Mouse (Mus musculus) lung, postnatal 0 days (tissue): Measurements from ENCODE around the gene Ferd3l. TPM values are rescaled to one million over a fixed set of nuclear protein-coding genes. Genes with fewer than 3 reads are reported as not detected.
A peak's percentile ranks its signal among the peaks of the same experiment; 100 is the strongest.

Source experiments
- ATAC-seq: fragments of 200-750 bp; cut with Nextera tagmentation; 2 replicates; pipeline ENCODE4 v1.8.0; 2017; ENCODE audit warnings: moderate library complexity
- DNase-seq: peaks from one replicate; pipeline ENCODE4 v3.0.0-alpha.2; 2016; ENCODE audit warnings: low spot score
- H3K27ac ChIP-seq: fragments of 300-500 bp; sonication (generic); 2 replicates; pipeline ENCODE4 v1.5.1; 2014; ENCODE audit warnings: antibody characterized with exemption, mild to moderate bottlenecking, low read length, mixed read lengths
- H3K27me3 ChIP-seq: fragments of 300-500 bp; sonication (generic); replicated peaks from 2 replicates; pipeline ENCODE4 v1.6.1; 2014; ENCODE audit warnings: low read length, mixed read lengths; ENCODE audit not compliant: insufficient read depth
- H3K36me3 ChIP-seq: fragments of 300-500 bp; sonication (generic); 2 replicates; pipeline ENCODE4 v1.6.1; 2014; ENCODE audit warnings: low read length, mixed read lengths; ENCODE audit not compliant: insufficient read depth
- H3K4me1 ChIP-seq: fragments of 300-500 bp; sonication (generic); 2 replicates; pipeline ENCODE4 v1.6.1; 2014; ENCODE audit warnings: antibody characterized with exemption, low read depth, low read length, mixed read lengths; ENCODE audit not compliant: insufficient read depth
- H3K4me2 ChIP-seq: fragments of 300-500 bp; sonication (generic); replicated peaks from 2 replicates; pipeline ENCODE4 v1.6.1; 2014; ENCODE audit warnings: low read depth, mild to moderate bottlenecking, low read length, moderate library complexity, mixed read lengths
- H3K4me3 ChIP-seq: fragments of 300-500 bp; sonication (generic); 2 replicates; pipeline ENCODE4 v1.5.1; 2014; ENCODE audit warnings: low read depth, low read length
- H3K9ac ChIP-seq: fragments of 300-500 bp; sonication (generic); replicated peaks from 2 replicates; pipeline ENCODE4 v1.6.1; 2014; ENCODE audit warnings: low read depth, mild to moderate bottlenecking
- H3K9me3 ChIP-seq: fragments of 300-500 bp; sonication (generic); 2 replicates; pipeline ENCODE4 v1.6.1; 2016; ENCODE audit warnings: low read length, mixed read lengths
- CTCF ChIP-seq: IDR thresholded peaks from 2 replicates; pipeline ENCODE4 v1.5.1; 2016; ENCODE audit warnings: antibody characterized with exemption, mild to moderate bottlenecking
- EP300 ChIP-seq: IDR thresholded peaks from 2 replicates; pipeline ENCODE4 v1.6.1; 2016; ENCODE audit warnings: antibody characterized with exemption, mild to moderate bottlenecking, control low read depth
- WGBS: fragments of 180-500 bp; shearing (Covaris S2); extraction: QIAGEN DNeasy Blood & Tissue Kit; methylation state at CpG from one replicate; pipeline ENCODE4 v1.1.7; 2014; 5-methylcytosine and 5-hydroxymethylcytosine counted together
- polyA plus RNA-seq: library from polyadenylated mRNA; unstranded; fragments of >200 nt; fragmentation: Nextera tagmentation; extraction: Ambion mirVana; gene quantifications from 2 replicates; pipeline ENCODE4 v1.2.1, GENCODE M21; 2015

Ferd3l gene
- polyA plus RNA-seq, 1 experiment from 2014 or later: not detected

DNA sequence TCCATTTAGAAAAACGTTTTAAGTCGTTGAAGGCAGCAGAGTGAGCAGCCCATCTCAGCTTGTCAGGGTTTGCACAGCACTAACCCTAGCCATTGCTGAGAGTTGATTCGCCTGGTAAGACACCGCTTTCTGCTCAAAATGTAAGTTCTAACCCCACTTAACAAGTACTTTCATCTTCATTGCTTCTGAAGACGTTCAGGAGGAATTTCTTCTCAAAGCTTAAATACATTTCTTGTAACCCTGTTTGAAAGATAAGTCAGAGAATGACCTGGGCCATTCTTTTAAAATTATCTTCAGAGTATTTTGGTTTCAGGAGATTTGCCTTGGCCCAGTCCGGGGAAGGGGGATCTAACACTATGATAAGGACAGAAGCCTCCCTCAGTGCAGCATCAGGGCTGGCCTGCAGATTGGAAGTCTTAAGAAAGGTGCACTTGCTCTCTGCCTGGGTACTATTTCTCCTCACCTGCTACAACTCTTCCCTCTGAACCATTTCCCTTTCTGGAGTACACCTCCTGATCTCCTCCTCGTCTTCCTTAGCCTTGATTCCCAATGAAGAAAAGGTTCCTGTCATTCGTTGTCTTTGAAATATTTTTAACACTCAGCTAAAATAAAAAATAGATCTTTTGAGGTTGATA is 26.8 kb downstream of the Ferd3l start:
- DNase-seq (no peak), ATAC-seq (no peak)
- H3K36me3 ChIP-seq: no peaks in the 10 kb centered on the region
- H3K9me3 ChIP-seq: no peaks in the 10 kb centered on the region
- H3K27me3 ChIP-seq: peaks cover 53% of the 10 kb centered on the region
- H3K4me3 ChIP-seq: no peak overlapping the region
- 21% methylated on average over 8 of the region's 8 CpGs for WGBS
- no peak overlapping the region for H3K27ac ChIP-seq
- no peak overlapping the region for H3K9ac ChIP-seq
- H3K4me2 ChIP-seq: no peak overlapping the region
- no peaks in the 10 kb centered on the region for H3K4me1 ChIP-seq
- no peak for TF ChIP-seq CTCF
- no peak for TF ChIP-seq EP300

DNA sequence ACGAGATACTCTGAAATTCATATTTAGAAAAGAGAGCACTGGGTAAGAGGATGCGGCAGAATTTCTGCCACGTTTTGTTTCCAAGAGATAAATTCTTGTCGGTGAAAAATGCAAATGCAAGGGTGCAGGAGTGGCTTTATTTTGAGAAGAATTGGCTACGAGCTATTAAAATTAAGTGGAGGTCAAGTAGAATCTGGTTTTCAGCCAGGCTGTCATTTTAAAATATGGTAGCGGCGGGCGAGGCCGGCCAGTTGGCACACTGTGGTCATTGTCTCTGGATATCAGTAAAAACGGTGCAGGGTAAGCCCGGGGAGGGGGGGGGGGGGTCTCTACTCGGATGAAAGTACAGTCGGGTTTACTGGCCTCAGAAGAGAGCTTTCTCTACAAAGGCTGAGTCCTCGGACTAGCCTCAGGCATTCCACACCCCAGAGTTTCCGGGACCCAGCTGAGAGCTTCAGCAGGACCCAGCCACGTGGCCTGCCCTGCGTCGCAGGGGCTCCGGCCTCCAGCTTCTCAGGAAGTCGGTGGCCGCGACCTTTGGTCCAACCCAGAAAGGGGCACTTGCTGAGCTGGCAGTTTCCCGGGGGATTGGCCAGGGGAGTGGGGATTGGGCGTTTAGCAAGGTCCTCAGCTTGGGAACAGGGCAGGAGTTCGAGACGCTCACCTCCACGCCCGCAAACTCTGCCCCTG is 27.5 kb downstream of the Ferd3l start:
- no peak overlapping the region for H3K9ac ChIP-seq
- no peaks in the 10 kb centered on the region for H3K36me3 ChIP-seq
- 5% methylated on average over 26 of the region's 28 CpGs for WGBS
- no peak overlapping the region for H3K4me3 ChIP-seq
- TF ChIP-seq CTCF (no peak), EP300 (no peak)
- no peaks in the 10 kb centered on the region for H3K9me3 ChIP-seq
- H3K4me1 ChIP-seq: no peaks in the 10 kb centered on the region
- ATAC-seq (no peak), DNase-seq (no peak)
- no peak overlapping the region for H3K4me2 ChIP-seq
- peaks cover 58% of the 10 kb centered on the region for H3K27me3 ChIP-seq
- H3K27ac ChIP-seq: no peak overlapping the region

DNA sequence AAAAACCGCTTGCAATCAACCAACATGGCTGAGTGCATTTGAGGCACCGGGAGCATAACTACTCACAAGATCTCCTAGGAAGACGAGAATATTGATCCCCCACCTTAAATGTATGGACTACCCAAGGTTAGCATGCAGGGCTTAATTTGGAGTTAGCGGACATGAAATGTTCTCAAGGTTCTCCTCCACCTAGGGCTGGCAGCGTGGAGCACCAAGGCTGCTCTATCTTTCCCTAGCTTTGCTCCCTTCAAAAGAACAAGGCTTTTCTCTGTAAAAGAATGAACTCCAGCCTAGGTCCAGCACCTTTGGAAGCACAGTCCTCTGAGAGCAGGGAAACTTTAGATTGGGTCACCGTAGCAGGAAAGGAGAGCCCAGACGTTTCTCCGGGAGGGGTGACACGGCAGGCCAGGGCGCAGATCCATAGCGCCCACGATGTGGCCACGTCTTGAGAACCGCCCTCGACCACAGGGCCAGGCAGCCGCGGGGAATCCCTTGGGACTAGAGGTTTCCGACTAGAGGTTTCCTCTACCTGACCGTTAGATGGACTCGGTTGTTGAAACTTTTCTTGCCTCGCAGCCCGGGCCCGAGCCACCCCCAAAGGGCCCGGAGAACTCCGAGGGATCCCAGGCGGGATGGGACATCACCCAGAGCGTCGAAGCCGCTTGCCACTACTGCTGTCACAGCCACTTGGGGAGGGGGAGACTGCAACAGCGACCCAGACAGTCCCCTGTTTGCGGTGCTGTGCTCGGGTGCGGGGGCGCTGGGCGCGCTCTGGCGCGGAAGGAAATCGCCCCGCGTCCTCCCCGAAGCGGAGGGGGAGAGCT is 28.6 kb downstream of the Ferd3l start:
- DNase-seq: no peak
- WGBS: 2% methylated on average over 37 of the region's 43 CpGs
- Histone ChIP-seq H3K9ac (no peak overlapping the region), H3K4me1 (no peaks in the 10 kb centered on the region), H3K27ac (no peak overlapping the region), H3K27me3 (peaks cover 68% of the 10 kb centered on the region), H3K4me3 (peak overlapping the region; percentile 52), H3K36me3 (no peaks in the 10 kb centered on the region), H3K4me2 (peak overlapping the region; percentile 91), H3K9me3 (no peaks in the 10 kb centered on the region)
- no peak for TF ChIP-seq EP300
- TF ChIP-seq CTCF: no peak
- ATAC-seq: no peak

DNA sequence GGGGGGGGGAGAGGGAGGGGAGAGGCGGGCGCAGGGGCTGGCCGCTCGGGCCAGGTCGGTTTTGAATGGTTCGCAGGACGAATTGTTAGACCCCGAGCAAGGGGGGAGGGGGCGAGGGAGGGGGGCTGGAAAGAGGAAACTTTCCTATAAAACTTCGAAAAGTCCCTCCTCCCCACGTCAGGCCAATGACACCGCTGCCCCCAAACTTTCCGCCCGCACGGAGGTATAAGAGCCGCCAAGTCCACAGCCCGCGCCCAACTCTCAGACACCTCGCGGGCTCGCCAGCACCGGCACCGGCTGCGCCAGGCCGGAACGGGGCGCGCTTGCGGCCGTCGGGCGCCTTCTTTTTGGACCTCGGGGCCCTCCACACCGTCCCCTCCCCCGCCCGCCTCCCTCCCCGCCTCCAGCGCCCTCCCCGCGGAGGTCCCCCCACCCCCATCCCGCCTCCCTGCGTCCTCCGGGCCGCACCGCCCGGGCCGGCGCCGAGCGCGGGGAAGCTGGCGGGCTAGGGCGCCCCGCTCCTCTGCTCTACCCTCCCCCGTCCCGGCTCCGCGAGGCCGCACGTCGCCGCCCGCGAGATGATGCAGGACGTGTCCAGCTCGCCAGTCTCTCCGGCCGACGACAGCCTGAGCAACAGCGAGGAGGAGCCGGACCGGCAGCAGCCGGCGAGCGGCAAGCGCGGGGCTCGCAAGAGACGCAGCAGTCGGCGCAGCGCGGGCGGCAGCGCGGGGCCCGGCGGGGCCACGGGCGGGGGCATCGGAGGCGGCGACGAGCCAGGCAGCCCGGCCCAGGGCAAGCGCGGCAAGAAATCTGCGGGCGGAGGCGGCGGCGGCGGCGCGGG is 29.4 kb downstream of the Ferd3l start, which contains the start of gene Twist1:
Twist1 (plus strand) TSS at position 272 of the 841 bp plus-strand sequence.
- Histone ChIP-seq H3K27ac (no peak within 1 kb of the TSS), H3K4me2 (peak within 1 kb of the TSS; percentile 91), H3K36me3 (no peaks in the 10 kb centered on the region), H3K9ac (no peak within 1 kb of the TSS), H3K9me3 (no peaks in the 10 kb centered on the region), H3K27me3 (peaks cover 74% of the 10 kb centered on the region), H3K4me3 (peak within 1 kb of the TSS; percentile 52), H3K4me1 (no peaks in the 10 kb centered on the region)
- DNase-seq (peak; percentile 22), ATAC-seq (peak; percentile 75)
- TF ChIP-seq EP300: no peak
- no peak for TF ChIP-seq CTCF
- WGBS: 2% methylated on average over 31 of the region's 105 CpGs

DNA sequence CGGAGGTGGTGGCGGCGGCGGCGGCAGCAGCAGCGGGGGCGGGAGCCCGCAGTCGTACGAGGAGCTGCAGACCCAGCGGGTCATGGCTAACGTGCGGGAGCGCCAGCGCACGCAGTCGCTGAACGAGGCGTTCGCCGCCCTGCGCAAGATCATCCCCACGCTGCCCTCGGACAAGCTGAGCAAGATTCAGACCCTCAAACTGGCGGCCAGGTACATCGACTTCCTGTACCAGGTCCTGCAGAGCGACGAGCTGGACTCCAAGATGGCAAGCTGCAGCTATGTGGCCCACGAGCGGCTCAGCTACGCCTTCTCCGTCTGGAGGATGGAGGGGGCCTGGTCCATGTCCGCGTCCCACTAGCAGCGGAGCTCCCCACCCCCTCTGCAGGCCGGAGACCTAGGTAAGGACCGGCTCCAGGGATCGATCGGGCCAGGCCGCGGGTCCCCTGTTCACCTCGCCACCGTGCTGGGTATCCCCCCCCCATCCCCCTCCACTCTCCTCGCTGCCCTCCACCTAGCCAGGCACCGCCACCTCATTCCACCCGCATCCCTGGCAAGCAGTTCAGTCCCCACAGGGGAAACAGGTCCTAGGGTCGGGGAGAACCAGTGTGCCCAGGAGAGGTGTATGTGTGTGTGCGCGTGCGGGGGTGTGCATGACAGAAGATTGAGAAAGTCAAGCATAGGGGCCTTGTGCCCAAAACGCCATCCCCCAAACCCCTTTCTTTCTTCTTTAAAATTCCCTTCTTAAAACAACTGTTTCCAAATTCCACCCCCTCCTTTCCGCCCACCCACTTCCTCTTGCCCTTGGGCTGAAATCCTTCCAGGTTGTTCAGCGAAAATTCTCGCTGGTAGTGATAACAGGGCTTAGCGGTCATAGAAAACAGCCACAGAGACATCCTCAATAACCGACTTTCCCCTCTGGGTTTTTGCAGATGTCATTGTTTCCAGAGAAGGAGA is 30.3 kb downstream of the Ferd3l start:
- Histone ChIP-seq H3K9me3 (no peaks in the 10 kb centered on the region), H3K36me3 (no peaks in the 10 kb centered on the region), H3K4me3 (peak overlapping the region; percentile 52), H3K4me1 (no peaks in the 10 kb centered on the region), H3K9ac (no peak overlapping the region), H3K27ac (no peak overlapping the region), H3K27me3 (peaks cover 78% of the 10 kb centered on the region), H3K4me2 (peak overlapping the region; percentile 91)
- peak; percentile 27; the same call in 1 of the 2 replicates for ATAC-seq
- TF ChIP-seq EP300 (no peak), CTCF (no peak)
- 2% methylated on average over 49 of the region's 56 CpGs for WGBS
- no peak for DNase-seq
